Mouse (Mus musculus) MEL-GATA-1-ER (cell line): ENCODE measurements around the gene Ly6g5b.
"Not testable (repeated sequence)": the region's sequence is repeated elsewhere in the genome, so short reads cannot be mapped to it uniquely, and the experiment has no call there.

ENCODE experiments used
- DNase-seq: peaks from one replicate; pipeline ENCODE4 v3.0.0-alpha.2; 2012; ENCODE audit warnings: low read depth; ENCODE audit errors: extremely low read depth

Gene Ly6g5b

DNA sequence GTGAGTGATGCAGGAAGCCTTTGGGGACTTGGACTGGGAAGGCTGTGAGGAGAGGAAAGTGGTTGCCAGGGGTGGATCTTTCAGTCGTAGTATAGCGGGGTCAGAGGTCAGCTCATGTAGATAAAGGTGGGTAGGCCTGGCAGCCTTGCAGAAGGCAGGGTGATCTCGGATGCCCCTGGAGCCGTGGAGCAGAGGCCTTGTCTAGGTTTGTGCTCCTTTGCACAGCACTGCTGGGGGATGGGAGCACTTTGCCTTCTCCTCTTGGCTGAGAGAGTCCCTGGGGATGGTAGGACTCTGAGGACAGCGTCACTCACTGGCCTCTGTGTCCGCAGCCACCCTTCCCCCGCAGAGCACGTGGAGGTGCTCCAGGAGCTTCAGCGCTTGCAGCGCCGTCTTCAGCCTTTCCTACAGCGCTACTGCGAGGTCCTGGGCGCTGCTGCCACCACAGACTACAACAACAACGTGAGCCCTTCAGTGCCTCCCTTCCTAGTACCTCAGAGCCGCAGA is 25.3 kb upstream of the Ly6g5b start:
- no peak for DNase-seq

DNA sequence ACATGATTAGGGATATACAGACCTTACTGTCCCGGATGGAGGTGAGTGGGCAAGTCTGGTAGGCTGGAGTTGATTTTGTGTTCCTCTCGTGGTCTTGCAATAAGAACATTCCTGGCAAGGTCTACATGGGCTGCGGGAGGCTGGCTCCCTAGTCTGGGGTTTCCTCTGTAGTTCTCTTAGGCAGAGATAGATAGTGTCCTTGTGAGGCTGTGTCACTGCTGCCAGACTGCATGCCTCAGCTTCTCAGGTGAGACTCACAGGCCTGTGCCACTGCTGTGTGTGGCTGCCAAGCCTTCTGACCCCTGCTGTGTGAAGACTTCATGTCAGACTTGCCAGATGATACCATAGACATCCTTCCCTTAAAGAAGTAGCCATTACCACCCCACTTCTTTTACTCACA is 24.0 kb upstream of the Ly6g5b start:
- no peak for DNase-seq

DNA sequence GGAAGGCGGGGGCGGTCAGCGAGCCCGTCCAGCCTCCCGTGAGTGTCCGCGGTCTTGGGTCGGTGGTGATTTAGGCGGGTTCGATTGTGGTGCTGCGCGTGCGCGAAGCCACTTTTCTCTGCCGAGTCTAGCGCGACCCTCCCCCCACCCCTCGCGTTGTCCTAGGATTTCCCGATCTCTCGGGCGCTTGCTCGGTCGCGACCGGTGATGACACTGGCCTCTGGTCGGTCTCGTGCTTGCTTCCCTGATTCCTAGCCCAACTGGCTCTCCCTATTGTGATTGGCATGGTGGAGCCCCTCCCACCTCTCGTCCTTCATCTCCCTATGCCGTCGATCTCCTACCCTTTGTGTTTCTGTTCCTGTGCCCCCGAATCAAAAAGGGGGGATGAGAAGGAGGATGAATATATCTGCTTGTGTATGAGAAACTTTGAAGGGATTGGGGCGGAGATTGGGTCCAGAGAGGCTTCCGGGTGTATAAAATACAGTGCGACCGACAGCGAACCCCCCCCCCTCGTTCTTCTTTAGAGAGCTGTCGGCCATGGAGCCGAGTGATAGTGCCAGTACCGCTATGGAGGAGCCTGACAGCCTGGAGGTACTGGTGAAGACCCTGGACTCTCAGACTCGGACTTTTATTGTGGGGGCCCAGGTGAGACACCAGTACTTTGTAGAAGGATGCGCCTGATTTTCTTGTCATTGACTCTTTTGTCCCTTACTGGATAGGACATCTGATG is 20.5 kb upstream of the Ly6g5b start:
- DNase-seq: peak; percentile 27

DNA sequence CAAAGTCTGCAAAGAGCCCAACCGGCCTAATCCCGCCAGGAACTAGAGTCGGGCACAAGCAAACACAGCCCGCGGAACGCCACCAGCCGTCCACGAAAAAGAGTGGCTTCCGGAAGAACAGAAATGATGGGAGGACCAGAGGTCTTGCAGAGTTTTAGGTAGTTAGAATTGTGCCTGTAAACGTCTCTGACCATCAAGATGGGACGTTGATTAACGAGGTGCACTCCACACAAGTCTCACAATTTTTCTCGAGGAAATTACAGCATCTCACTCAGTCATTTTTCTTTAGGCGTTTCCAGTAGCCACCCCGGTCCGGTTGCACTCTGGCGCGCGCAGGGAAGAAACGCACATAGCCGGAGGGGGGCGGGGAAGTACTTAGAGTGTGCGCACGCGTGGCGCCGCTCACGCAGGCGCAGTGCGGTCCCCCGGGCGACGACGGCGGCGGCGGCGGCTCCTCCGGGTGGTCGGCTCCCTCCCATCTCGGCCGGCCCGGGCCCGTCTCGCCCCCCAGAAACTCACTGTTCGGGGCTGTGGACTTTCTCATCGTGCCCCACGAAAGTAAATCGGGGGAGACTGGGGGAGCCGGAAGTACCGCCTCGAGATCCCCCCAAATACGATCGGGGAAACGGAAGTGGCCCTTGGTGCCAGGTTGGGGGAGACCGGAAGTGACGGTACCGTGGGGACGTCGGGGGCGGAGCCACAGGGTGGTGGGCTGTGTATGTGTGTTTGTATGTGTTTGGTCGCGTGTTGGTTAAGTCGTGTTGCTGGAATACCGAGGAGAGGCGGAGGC is 19.8 kb upstream of the Ly6g5b start, which contains the start of gene Bag6:
Gene Bag6 (plus strand): TSS at position 378 of the 790 bp plus-strand sequence.
- DNase-seq: peak; percentile 67

DNA sequence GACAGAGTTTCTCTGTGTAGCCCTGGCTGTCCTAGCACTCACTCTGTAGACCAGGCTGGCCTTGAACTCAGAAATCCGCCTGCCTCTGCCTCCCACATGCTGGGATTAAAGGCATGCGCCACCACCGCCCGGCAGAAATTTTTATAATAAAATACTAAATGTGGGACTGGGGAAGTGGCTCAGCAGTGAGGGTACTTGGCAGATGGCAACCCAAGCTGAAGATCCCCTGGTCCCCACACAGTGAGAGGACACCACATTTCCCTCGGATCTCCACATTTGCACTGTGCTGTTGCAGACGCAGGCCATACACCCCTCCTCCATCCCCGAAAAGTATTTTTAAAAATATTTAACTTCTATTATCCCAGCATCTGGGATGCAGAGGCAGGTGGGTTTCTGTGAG is 18.3 kb upstream of the Ly6g5b start:
- no peak for DNase-seq

DNA sequence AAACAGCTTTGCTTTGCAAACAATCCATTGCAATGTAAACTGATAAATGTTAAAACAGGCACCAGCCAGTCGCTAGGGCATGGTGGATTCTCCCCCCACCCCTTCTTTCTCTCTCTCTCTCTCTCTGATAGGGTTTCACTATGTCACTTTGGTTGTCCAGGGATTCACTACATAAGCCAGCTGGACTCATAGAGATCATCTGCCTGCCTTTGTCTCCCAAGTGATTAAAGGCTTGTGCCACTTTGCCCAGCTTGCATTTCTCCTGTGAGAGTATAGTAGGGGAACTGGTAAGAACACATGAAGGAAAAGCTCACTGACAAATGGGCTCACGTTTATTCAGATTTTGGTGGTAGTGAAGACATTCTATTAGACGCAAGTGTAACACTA is 16.9 kb upstream of the Ly6g5b start:
- no peak for DNase-seq

DNA sequence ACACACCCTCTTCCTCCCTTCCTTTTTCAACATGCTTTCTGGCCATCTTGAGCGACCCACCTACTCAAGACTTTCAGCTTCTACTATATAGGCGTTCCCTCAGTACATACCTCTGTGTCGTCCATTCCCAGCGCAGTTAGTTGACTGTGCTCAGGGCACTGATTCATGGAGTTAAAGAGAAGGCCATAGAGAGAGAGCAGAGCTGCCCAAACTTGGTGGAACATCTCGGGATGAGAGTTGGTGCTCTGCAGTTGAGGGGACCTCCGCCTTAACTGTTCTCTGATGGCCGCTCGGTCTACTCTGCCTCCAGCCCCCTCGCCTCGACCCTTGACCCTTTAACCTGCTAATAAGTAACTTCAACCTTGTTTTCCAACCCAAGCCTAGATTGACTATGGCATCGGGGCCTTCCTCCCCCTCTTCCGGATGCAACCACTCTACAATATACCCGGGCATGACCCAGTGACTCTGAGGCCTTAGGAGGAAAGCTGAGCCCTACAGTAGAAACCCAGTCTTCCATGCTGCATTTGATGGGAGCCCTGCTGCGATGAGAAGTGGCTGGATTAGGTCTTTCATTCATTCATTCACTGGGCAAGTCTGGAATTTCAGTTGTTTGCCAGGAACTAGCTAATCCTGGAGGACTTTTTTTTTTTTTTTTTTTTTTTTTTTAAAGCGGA is 16.4 kb upstream of the Ly6g5b start, which contains the start of gene Apom:
Gene Apom (minus strand): TSS at position 551 of the 674 bp plus-strand sequence.
- no peak for DNase-seq

DNA sequence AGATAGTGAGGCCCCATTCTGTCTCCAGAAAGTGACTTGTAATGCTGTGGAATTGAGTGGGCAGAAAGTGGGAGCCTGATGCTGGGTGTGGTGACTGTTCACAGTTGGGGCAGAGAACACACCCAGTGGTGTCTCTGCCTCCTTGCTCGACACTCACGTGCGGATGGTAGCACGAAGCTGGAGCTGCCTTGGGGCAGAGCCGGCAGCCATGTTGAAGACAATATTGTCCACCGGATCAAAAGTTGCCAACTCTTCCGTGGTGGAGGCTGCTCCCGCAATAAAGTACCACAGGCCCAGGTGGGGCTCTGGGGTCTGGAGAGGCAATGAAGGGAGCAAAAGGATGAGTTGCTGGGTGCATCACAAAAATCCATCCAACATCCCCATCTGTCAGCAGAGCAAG is 15.8 kb upstream of the Ly6g5b start:
- no peak for DNase-seq

DNA sequence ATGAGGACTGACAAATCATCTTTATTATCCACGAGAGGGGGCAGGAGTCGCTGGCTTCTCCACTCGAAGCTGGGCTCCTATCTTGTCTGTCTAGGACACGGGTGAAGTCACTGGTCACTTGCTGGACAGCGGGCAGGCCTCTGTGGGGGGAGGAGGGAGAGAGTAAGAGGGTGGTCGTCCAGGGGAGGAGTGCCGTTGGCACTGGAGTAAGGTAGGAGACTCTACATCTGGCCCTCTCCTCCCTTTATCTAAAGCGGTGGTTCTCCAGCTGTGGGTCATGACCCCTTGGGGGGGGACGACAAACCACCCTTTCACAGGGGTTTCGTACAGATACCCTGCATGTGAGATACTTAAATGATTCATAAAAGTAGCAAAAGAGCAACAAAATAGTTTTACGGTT is 13.8 kb upstream of the Ly6g5b start:
- no peak for DNase-seq

DNA sequence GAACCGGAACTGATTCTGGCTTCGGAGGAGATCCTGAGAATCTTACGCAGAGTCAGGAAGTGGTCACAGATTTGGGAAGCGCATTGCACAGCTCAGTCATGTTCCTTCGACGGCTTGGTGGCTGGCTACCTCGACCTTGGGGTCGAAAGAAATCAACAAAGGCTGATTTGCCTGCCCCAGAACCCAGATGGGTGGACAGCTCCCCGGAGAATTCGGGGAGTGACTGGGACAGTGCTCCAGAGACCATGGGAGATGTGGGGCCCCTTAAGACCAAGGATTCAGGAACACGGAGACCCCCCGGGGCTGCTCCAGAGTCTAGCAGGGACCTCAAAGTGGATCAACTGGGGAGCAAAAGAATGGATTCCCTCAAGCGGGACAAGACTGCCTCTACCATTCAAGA is 11.8 kb upstream of the Ly6g5b start:
- no peak for DNase-seq

DNA sequence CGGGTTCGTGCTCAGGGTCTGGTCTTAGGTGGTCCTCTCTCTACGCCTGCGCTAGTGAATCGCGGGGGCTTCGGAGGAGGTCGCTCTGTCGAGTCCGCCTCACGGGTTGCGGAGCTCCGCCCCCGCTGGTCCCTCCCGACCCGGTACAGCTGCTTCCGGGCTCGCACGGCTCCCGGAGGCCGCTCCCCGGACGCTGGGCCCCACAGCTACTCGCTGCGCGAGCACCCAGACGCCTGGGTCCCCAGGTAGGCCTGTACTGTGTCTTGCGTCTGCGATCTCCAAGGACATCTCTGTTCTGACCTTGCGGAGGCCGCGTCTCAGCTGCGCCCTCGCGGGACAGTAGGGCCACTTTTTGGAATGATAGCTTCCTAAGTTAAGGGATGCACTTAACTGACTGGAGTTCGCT is 11.0 kb upstream of the Ly6g5b start, which contains the start of gene D17H6S53E:
Gene D17H6S53E (plus strand): TSS at position 168 of the 406 bp plus-strand sequence.
- DNase-seq: no peak

DNA sequence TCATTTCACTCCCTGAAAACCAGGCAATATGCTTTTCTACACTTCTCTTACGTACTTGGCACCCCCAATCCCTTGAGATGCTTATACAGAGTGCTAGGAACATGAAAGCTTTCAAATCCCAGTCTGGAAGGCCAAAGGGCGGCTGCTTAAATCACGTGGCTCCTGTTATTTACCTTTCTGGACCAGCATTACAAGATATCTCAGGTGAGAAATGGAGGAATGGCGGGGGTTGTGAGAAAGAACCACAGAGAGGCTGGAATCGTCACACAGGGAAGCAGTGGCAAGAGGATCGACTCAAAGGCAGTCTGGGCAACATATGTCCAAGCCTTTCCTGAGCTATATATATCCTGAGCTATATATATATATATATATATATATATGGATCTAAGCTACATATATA is 10.3 kb upstream of the Ly6g5b start:
- no peak for DNase-seq

DNA sequence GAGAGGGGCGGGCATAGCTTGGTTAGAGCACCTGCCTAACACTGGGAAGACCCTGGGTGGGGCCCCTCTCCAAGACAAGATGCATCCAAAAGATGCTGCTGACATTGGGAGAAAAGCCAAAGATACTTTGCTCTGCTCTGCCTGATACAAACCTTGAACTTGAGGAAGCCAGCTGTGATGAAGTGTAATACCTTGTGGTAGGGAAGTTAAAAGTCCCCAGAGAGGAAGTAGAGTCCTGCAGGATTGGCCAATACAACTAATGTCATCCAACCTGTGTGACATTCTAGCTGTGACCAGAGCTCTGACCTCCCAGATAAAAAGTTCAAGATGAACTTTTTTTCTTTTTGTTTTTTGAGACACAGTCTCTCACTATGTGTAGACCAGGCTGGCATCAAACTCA is 9.9 kb upstream of the Ly6g5b start:
- DNase-seq: no peak

DNA sequence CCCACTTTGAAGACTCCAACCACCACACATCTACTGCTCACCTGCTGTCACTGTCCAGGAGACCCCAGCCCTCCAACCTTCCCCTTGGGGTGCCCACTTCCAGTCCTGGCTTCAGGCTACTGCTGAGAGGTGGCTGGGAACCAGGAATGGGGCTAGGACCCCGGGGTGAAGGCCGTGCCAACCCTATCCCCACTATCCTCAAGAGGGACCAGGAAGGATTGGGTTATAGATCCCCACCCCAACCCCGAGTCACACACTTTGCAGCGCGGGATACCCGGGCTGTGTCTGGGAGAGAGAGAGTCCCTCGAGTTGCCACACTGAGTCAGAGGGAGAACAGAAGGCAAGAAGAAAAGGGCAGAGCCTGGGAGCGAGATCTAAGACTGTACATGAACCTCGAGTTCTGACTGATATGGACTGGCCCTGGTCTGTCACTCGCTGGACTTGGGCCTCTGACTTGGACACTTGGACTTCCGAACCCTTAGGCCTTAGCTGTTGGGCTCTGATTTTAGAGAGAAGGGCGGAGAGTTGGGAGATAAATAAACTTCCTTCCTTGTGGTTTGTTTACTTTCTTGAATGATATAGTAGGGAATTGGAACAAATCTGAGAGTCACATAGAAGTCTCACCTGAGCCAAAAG is 9.2 kb upstream of the Ly6g5b start:
- DNase-seq: not testable (repeated sequence)

DNA sequence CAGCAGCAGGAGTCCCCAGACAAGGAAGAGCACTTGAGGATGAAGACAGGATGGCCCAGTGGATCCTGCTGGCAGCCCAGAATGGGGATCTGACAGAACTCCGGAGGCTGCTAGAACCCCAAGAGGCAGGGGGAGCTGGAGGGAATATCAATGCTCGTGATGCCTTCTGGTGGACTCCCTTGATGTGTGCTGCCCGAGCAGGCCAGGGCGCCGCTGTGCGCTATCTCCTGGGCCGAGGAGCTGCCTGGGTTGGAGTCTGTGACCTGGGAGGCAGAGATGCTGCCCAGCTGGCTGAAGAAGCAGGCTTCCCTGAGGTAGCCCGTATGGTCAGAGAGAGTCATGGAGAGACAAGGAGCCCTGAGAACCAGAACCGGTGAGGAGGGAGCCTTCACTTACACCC is 8.1 kb upstream of the Ly6g5b start:
- DNase-seq: not testable (repeated sequence)

DNA sequence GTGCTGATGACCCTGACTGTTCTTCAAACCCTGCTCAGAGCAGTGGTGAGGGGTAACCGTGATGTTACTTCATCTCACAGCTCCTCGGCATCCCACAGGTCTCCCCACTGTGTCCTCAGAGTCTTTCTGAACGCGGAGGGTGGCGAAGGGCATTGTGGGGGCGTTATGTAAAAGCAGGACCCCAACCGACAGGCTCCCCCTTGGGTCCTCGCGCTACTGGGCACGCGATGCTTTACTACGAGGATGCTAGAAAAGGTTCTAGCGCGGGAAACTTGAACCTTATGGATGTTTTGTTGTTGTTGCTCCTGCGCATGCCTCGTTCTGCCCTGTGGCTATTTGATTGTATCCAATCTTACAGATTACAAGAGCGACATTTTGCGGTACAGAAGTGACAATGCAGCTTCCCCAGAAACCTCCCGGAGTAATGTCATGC is 6.7 kb upstream of the Ly6g5b start, which contains the start of gene Csnk2b:
Gene Csnk2b (minus strand): TSS at position 183 of the 433 bp plus-strand sequence.
- peak; percentile 25 for DNase-seq

DNA sequence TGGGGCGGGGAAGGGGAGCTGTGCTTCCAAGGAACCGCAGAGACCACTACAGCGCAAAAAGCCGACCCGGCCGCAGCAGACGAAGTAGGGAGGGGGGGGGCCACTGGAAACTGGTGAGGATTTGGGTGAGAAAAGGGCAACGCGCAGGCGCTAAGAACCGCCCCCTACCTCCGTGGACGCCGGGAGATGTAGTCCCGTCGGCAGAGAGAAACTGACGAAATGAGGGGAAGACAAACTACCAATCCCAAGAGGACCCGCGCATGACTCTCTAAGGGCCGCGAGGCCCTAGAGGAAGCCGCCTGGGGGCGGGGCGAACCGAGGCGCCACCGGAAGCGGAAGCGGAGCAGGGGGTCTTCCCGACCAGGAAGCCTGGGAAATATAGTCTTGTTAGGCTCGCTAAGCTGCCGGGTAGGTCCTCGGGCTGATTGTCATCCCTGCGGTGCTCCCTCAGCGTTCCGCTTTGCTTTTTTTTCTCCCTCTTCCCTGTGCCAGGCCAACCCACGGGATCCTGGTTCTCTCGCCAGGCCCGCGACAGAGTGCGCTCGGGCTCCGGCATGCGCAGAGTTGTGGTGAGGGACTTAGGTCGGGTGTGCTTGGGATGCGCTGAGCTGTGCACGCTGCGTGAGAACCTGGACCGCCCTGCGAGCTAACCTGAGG is 6.0 kb upstream of the Ly6g5b start, which contains the start of gene Gpank1:
Gene Gpank1 (plus strand): TSS at position 313 of the 657 bp plus-strand sequence.
- DNase-seq: peak; percentile 87

DNA sequence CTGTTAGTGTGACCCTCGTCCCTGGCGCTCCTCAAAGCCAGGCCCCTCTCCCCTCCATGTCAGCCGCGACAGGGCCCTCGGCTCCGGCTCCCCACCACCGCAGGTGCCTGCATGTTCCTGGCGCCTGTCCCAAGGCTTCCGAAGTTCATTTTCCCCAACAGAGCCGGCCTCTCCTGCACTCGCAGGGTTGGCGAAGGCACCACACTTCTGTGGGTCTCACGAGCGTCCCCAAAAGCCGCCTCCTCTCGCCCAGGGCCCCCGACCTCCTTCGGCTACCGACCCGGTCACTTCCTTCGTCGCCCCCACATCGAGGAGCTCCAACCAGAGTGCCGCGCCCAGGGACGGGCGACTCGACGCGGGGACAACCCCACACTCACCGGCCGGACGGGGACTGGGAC is 5.5 kb upstream of the Ly6g5b start:
- DNase-seq: no peak

DNA sequence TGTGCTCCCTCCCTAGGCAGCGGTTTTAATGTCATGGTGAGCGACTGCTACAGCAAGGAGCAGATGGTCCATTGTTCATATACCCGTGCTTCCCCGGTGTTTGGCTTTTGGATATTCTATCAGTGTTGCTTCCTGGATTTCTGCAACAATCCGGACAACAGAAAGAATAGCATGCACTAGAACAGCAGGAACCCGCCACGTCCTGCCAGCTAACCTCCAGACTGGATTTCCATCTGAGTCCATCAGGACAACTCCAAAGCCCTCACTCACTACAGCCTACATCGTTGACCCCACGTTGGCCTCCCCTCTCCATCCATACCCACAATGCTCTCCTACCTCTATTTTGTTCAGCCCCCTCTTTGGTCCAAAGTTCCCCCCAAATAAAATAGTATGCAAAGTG is 3.5 kb downstream of the Ly6g5b start:
- DNase-seq: no peak

DNA sequence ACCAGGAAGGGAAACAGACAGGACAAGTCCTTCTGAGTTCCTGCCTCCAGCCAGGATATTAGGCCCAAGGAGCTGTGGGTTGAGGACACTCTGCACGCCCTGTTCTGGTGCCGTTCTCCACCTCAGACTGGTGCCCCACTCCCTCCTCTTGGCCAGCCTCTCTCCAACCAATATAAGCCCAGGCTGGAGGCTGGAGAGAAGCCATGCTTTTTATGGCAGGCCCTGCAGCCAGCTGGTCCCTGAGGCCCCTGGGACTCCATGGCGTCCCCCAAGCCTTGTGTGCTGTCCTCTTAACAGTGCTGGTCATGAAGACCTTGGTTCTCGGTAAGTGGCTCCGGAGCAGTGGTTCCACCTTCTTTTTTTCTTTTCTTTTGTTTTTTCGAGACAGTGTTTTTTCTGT is 7.1 kb downstream of the Ly6g5b start, which contains the start of gene Ly6g5c:
Gene Ly6g5c (plus strand): TSS at position 183 of the 400 bp plus-strand sequence.
- no peak for DNase-seq
